Mouse (Mus musculus) layer of hippocampus, postnatal 25 days (tissue): ENCODE results near the gene Evl. TPM values are rescaled to one million over a fixed set of nuclear protein-coding genes. Genes with fewer than 3 reads are reported as not detected.
"Not testable (repeated sequence)": the region's sequence is repeated elsewhere in the genome, so short reads cannot be mapped to it uniquely, and the experiment has no call there.

Experiments
- DNase-seq, 2 experiments: peaks; one replicate each; pipeline ENCODE4 v3.0.0; 2022; ENCODE audit warnings: mixed read lengths in 2 of 2, low spot score in 1 of 2; ENCODE audit errors: extremely low spot score in 1 of 2
- total RNA-seq, 2 experiments: library from RNA; stranded (reverse); gene quantifications; 2 replicates each; pipeline ENCODE4 v1.2.3; 2021

The Evl gene
- 100 to 1,000 TPM; 201 to 204 TPM for total RNA-seq

DNA sequence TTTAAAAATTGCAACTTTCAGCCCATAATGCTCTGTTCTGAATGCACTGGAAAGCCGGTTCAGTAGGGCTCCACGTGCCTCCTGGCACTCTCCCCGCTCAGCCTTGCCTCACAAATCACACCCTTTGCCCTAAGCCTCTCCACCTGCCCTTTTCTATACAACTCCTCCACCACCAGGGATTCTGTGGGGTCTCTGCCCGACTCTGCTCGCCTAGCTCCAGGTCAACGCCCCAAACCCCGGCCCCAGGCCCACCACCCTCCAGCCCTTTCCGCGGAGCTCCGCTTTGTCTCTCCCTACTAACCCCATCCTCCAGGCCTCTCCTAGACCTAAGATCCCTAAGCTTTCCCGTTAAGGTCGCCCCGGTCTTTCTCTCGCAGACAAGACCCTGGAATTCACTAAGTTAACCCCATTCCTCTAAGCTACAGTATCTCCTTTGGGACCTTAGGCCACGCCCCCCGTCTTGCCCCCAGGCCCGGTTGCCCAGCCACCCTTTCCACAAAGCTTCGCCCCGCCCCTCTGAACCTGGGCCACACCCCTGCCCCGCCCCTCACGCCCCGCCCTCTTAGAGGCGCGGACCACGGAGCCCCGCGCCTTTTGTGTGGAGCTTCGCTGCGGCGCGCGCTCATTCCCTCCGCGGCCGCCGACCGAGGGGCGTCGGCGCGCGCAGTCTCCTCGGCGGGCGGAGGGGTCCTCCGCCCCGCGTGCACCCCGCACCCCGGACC, at the start of gene Evl:
Evl (plus strand) TSS at position 601 of the 722 bp plus-strand sequence.
- peak; percentile 70 to 71 for DNase-seq

DNA sequence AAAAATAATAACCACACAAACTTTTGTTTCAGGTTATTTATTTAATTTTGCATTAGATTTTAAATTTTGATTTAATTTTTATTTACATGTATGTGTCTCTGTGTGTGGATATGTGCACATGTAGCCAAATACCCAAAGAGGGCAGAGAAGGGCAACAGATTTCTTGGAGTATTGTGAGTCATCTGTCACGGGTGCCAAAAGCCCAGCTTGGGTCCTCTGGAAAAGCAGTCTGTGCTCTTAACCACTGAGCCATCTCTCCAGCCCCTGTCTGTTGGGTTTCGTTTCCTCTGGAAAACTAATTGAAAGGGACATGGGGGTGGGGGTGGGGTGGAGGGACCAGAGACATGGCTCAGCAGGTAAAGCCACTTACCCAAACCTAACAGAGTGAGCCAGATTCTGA, 48.7 kb upstream of the Evl start:
- no peak for DNase-seq

DNA sequence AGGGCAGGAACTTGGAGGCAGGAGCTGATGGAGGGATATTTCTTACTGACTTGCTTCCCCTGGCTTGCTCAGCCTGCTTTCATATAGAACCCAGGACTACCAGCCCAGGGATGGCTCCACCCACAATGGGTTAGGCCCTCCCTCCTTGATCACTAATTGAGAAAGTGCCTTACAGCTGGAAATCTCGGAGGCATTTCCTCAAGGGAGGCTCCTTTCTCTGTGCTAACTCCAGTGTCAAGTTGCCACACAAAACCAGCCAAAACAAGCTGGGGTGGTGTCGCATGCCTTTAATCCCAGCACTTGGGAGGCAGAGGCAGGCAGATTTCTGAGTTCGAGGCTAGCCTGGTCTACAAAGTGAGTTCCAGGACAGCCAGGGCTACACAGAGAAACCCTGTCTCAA, 47.5 kb upstream of the Evl start:
- DNase-seq, result not testable (repeated sequence)

DNA sequence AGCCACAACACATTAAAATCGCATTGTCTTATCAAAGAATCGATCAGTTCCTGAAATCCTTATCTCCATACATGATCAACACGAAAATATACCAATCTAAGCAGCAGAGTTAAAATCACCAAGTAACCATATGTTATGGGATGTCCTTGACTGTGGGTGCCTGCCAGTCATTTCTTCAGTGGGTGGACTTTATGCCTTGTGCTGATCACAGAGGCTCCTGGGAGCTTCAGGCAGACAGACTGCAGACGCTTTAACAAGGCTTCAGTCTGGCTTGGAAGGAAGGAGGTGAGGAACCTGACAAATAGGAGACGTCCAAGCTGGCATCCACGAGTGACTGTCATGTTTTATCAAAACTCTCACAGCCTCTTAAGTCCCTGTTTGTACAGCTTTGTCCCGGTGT, 43.9 kb upstream of the Evl start:
- no peak for DNase-seq

DNA sequence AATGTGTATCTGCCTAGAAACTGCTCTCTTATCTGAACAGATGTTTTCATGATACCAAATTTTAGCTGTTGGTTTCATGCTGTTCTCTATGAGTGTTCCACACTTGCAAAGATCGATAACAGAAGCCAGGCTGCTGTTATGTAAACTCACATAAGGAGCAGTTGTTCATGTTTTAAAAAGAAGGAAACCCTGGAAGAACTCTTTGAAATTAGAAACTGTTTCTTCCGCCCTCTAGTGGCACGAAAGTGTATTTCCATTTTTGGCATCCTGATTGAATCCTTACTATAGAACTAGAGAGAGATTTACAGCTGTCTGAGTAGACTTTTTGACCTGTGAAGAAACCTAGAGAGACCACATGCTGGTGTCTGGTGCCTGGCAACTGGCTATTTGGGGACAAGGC, 43.5 kb upstream of the Evl start:
- DNase-seq, result peak in 1 of 2 experiments; percentile 43

DNA sequence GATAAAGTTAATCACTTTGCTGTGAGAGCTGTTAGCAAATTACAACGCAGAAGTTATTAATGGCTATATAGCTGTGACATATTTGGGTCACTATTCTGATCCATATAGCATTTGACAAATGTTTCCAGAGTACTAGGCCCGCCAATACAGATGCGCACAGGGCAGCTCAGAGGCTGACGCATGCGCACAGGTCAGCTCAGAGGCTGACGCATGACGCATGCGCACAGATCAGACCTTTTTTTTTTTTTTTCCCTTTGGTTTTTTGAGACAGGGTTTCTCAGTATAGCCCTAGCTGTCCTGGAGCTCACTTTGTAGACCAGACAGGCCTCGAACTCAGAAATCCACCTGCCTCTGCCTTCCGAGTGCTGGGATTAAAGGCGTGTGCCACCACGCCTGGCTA, 39.1 kb upstream of the Evl start:
- DNase-seq, result no peak

DNA sequence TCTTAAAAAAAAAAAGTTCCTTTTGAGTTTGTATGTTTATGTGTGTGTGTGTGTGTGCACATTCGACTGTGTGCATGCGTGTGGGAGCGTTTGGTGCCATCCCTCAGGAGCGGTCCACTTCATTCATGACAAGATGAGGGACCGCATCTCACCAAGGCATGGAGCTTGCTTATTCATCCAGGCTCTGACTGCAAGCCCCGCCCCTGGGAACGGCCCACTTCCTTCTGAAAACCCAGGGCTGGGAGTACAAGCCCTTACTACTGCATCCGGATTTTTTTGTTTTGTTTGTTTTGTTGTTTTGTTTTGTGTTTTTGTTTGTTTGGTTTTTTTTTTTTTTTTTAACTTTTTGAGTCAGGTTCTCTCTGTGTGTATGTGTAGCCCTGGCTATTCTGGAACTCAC, 35.1 kb upstream of the Evl start:
- DNase-seq, result no peak

DNA sequence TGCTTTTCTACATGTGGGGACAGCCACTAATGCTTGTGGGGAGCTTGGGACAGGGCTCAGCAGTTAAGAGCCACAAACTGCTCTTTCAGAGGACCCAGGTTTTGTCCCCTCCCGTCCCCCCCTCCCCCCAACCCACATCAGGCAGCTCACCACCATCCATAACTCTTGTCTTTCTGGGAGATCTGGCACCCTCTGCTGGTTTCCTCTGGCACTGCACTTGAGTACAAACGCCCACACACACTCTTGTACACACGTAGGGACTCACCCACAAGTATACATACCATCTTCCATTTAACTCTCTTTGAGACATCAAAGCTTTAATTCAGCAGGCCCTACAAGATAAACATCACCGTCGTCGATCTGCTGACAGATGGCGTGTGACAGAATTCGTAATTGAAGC, 25.3 kb upstream of the Evl start:
- DNase-seq, result peak; percentile 48 to 71

DNA sequence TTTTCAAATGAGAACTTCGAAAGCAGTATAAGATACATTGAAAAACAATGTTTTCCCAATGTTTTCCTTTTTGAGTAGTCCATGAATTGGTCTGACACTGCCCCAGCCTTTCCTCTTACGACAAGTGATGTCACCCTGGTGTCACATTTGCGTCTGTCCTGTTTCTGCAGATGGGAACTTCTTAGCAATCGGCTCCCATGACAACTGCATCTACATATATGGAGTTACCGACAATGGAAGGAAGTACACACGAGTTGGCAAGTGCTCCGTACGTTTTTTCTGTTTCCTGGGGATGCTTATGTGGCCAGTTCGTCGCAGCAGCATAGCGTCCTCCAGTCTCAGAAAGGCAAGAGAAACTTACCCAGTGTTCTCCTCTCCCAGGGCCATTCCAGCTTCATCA, 20.0 kb upstream of the Evl start:
- no peak for DNase-seq

DNA sequence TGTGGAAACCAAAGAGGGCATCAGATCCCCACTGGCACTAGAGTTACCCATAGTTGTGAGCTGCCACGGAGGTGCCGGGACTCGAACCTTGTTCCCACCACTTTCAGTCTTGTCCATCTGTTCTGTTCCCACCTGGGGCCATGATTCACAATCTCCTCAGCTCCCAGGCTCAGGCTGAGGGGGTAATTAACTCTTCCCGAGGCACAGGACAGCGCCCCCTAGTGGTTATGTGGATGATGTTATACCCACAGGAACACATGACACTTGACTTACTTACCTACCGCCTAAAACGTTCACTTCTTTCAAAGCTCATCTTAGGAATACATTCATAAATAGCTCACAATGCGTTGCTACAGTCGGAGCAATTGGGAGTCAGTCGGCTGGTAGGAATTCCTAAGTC, 18.1 kb upstream of the Evl start:
- DNase-seq, result no peak

DNA sequence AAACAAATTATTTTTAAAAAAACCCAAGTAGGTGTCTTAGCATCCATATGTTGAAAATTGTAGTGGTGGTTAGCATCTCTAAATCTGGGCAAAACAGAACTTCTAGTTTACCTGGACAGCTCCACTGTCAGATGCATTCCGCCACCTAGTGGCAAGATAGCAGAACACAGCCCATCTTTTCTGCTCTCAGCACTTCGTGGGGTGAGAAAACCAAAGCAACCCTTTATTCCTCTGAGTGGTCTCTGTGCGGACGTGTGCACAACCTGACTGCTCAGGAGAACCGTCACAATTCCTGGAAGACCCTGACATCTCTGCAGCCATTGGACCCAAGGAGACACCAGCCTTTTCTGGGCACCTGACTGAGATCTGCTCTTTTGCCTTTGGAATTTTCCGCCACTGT, 13.4 kb upstream of the Evl start:
- DNase-seq, result peak in 1 of 2 experiments; percentile 46

DNA sequence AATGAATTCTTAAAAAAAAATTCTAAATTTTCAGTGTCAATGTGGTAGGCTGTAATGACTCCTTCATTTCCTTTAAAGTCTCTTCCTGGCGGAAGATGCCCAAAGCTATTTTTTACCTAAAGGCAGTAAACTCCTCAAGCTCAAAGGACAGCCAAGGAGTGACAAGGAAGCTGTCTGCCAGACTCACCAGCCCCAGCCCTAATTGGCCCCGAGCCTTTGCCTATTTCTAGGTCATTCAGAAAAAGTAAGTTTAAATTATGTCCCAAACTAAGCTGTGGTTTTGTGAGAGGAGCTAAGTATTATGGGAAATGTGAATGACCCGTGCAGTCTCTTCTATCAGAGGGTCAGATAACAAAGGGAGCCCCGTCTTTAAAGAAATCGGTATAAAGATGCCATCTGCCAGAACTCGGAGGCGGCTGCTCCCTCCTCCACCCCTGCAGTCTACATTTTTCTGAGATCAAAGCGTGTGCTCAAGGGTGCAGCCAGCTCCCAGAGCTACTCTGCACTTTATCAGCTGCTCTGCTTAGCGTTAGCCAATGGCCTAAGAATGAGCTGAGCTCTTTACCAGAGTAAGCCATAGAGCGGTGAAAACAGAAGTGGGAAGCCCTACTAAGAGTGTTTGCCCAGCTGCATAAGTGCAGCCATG, 7.9 kb upstream of the Evl start:
- DNase-seq, result no peak

DNA sequence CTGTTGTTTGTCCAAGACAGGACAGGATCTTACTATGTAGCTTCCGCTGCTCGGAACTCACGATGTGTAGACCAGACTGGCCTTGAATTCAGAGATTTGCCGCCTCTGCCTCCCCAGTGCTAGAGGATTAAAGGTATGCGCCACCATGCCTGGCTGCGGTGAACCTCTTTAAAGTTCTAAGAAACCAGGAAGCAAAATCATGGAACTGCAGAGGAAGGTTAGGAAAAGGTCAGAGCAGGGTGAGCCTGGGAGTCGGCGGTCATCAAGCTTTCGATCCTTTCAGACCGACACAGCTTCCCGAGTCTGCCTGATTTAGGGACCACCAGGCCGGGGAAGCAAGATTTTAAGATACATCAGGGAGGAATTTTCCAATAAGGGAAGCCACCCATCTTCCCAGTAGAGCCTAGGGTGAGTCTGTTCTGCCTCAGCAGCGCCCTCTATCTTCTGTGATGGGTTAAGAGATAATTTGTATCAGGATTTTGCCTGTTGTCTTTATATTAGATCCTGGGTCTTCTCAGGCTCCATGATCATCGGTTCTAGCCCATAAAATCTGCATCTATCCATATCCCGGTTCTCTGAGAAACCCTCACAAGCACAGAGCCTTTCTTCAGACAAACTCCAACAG, 7.2 kb upstream of the Evl start:
- DNase-seq, result no peak

DNA sequence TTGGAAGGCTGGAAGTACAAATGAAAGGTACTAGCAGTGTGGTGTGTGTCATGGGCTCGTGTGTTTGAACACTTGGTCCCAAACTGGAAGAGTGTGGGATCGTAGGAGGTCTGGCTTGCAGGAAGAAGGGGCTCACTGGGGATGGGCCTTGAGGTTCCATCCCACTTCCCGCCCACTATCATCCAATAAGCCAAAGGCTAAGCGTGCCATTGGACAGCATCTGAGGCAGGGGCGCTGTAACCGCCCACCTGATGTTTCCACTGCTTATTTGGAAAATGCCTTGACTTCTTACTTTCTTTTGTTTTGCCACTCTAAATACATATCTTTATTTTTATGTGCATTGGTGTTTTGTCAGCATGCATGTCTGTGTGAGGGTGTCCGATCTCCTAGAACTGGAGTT, 2.8 kb upstream of the Evl start:
- DNase-seq, result no peak

DNA sequence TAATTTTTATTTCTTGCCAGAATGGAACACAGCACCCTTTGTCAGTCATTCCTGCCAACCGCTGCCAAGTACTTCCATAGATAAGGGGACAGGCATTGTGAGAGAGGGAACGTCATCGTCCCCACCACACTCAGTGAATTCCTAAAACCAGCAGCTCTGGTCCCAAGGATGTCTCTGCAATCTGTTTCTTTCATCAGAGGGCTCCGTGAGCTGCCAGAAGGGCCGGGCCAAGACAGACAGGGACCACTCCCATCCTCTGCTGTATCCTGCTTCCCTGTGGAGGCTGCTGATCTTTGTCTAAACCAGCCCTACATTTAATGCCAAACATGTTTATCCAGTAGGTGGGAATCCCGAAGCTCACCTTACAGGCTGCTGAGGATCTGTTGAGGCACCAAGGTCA, 1.4 kb upstream of the Evl start:
- no peak for DNase-seq

DNA sequence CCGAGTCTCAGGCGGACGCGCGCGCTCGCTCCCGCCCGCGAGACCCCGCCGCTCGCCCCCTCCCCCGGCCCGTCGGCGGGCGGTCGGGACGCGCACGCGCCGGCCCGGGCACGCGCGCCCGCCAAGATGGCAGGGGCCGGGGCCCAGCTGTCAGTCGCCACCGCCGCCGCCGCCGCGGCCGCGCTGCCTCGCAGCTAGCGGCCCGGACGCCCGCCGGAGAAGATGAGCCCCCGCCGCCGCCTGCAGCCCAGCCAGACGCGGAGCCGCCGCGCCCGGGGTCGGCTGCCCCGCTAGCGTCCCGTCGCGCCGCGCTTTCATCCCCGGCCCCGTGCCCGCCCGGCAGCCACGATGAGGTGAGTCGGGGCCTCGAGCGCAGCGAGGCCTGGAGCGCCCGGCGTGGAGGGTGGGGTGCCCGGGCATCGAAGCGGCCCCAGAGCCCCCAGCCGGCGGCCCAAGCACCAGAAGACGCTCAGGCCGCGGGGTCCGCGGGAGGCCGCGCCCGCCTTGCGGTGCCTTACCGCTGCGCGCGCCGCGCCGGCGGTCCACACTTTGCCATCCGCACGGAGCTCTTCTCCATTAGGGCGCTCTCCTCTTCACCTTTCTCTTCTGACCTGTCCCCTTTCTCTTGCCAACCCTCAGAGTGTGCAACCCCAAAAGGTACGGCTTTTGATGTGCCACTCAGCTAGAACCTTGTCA, 489 bp downstream of the Evl start:
- DNase-seq, result peak; percentile 30 to 62

DNA sequence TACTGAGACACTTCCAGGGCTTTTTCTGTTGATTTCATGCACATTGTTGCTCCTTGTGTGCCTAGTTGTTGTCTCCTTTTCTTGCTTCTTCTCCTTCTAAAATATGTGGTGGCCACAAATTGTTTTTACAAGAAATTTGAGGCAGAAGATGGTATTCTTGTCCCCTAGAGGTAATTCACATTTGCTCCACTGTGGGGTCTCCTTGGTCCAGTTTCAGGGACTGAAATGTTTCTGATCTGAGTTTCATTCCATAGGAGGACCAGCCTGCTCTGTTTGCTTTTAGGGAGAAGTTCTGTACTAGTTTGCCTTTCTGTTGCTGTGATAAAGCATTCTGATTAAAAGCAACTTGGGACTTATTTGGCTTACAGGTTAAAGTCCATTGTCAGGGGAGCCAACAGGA, 3.7 kb downstream of the Evl start:
- no peak for DNase-seq

DNA sequence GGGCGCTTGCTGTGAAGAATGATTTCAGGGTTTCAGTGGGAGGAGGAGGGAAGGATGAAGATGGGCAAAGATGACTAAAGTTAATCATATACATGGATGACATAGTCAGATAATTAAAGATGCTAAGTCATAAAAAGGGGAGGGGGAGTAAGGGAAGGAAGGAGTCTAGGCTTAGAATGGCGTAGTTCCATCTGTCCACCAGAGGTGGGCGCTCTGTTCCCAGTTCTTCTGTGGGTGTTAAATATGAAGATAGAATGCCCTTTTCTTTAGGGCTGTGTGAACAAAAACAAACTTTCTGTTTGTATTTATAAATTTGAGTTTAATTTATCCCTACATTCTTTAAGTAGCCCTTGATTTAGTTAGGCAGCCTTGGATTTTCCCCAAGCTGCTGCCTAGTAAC, 8.7 kb downstream of the Evl start:
- no peak for DNase-seq

DNA sequence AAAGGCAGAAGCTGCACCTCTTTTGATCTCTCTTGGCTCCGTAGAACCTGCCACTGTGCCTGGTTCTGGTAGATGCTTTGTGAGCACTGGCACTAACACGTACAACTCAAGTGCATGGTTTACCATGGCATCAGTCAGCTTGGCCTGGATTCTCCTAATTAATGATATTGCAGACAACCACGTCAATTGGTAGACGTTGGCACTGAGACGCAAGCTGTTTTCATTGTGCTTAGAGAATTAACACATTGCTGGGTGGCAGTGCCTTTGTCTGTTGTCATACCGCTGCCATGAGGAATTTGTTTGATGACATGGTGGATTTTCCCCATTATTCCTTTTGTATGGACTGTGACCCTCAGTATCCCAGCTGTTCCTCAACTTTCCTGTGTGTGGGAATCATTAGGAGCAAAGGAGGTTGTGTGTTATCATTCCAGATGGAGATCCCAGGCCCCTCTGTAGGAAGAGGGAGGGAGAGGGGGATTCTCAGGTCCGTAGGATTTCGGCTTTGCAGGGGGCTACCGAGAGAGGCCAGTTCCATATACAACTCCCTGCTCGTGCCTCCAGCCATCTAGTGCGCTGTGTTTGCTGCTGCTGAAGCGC, 10.5 kb downstream of the Evl start:
- no peak for DNase-seq

DNA sequence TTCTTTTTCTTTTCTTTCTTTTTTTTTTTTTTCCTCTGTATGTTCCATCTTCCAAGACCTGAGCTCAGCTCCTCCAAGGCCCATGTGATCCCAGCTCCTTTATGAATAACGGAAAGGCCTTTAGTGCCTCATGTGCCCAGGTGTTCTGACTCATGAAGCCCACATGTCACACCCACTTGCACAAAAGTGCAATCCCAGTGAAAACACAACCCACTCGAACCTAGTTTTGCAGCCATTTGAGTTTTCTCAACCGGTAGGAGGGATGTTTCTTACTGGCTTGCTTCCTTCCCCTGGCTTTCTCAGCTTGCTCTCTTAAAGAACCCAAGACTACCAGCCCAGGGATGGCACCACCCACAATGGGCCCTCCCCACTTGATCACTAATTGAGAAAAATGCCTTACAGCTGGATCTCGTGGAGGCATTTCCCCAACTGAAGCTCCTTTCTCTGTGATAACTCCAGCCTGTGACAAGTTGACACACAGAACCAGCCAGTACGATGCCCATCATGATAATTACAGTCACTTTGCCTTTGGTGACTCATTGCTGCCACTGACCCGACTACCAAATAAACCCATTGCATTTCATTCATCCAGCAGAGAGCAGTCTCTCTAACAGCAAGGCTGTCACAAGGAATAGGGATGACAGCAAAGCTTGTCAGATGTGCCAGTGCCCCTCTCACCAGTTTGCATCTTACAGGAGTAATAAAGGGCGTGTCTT, 24.8 kb downstream of the Evl start:
- DNase-seq, result no peak
